Mouse (Mus musculus) spleen, adult 2 months (tissue): ENCODE results near the gene Glyat.

Source experiments
- CTCF ChIP-seq: fragments of 200-500 bp; IDR thresholded peaks from 2 replicates; pipeline ENCODE4 v1.5.1; 2011; ENCODE audit warnings: mild to moderate bottlenecking, inconsistent platforms; ENCODE audit not compliant: insufficient read depth, insufficient read length, insufficient replicate concordance; ENCODE audit errors: extremely low read depth
- POLR2A ChIP-seq: fragments of 200-500 bp; IDR thresholded peaks from 2 replicates; pipeline ENCODE4 v1.6.1; 2011; ENCODE audit warnings: low read depth, low read length, inconsistent platforms

DNA sequence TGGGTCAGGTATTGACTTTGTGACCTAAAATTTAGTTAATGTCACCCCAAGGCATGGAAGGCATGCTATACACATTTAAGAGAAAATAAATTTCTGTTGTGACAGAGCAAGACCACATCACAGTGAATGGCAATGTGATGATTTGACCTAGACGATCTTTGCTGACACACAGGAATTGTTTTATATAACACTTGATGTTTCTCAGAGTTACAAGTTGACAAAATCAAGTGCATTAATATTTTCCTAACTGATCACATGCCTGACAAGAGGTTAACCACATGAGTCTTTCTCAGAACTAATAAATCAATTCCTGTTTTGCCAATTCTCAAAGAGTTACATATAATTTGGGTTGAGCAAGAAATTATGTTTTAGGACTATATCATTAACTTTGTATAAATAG is 19.5 kb upstream of the Glyat start:
- TF ChIP-seq POLR2A (no peak), CTCF (no peak)
